Mouse (Mus musculus): ENCODE results near the gene Ttll8. TPM values are rescaled to one million over a fixed set of nuclear protein-coding genes. Genes with fewer than 3 reads are reported as not detected.

Gene Ttll8
- polyA plus RNA-seq, 1 experiment: not detected

GRCm38 (mm10) chr15:88849621-88850020 lies 104.6 kb downstream of the Ttll8 start:
- TF ChIP-seq CTCF (IDR thresholded peaks at IDR 0.05; ENCODE audit: low read depth, low read length) (no peak), POLR2A (IDR thresholded peaks at IDR 0.05; ENCODE audit: insufficient read depth, low read length) (no peak), EP300 (IDR thresholded peaks at IDR 0.05; ENCODE audit: insufficient read depth, low read depth, low read length) (no peak)
- Histone ChIP-seq H3K27me3 (ENCODE audit: control insufficient read depth, insufficient read depth, low read length, poor library complexity, severe bottlenecking) (no peaks in the 10 kb centered on the region), H3K27ac (ENCODE audit: insufficient read depth, low read length) (no peak overlapping the region), H3K9me3 (replicated peaks; ENCODE audit: control insufficient read depth, insufficient read depth, low read length, poor library complexity, severe bottlenecking) (no peaks in the 10 kb centered on the region), H3K4me1 (ENCODE audit: control insufficient read depth, insufficient read depth, low read length) (peaks cover 8% of the 10 kb centered on the region), H3K36me3 (ENCODE audit: control insufficient read depth, insufficient read depth, low read length, poor library complexity, severe bottlenecking) (no peaks in the 10 kb centered on the region), H3K9ac (ENCODE audit: low read depth, poor library complexity, severe bottlenecking) (no peak overlapping the region), H3K4me3 (ENCODE audit: low read depth, low read length) (no peak overlapping the region)

GRCm38 (mm10) chr15:88848661-88849060 lies 105.6 kb downstream of the Ttll8 start:
- TF ChIP-seq POLR2A (IDR thresholded peaks at IDR 0.05; ENCODE audit: insufficient read depth, low read length): no peak
- no peak overlapping the region for H3K27ac ChIP-seq (ENCODE audit: insufficient read depth, low read length)
- peaks cover 4% of the 10 kb centered on the region for H3K4me1 ChIP-seq (ENCODE audit: control insufficient read depth, insufficient read depth, low read length)
- no peaks in the 10 kb centered on the region for H3K36me3 ChIP-seq (ENCODE audit: control insufficient read depth, insufficient read depth, low read length, poor library complexity, severe bottlenecking)
- H3K9ac ChIP-seq (ENCODE audit: low read depth, poor library complexity, severe bottlenecking): no peak overlapping the region
- H3K27me3 ChIP-seq (ENCODE audit: control insufficient read depth, insufficient read depth, low read length, poor library complexity, severe bottlenecking): no peaks in the 10 kb centered on the region
- no peak overlapping the region for H3K4me3 ChIP-seq (ENCODE audit: low read depth, low read length)
- H3K9me3 ChIP-seq (replicated peaks; ENCODE audit: control insufficient read depth, insufficient read depth, low read length, poor library complexity, severe bottlenecking): no peaks in the 10 kb centered on the region

GRCm38 (mm10) chr15:88844966-88845365 lies 109.3 kb downstream of the Ttll8 start:
- Histone ChIP-seq H3K36me3 (ENCODE audit: control insufficient read depth, insufficient read depth, low read length, poor library complexity, severe bottlenecking) (no peaks in the 10 kb centered on the region), H3K27me3 (ENCODE audit: control insufficient read depth, insufficient read depth, low read length, poor library complexity, severe bottlenecking) (no peaks in the 10 kb centered on the region), H3K9ac (ENCODE audit: low read depth, poor library complexity, severe bottlenecking) (no peak overlapping the region), H3K4me1 (ENCODE audit: control insufficient read depth, insufficient read depth, low read length) (no peaks in the 10 kb centered on the region), H3K9me3 (replicated peaks; ENCODE audit: control insufficient read depth, insufficient read depth, low read length, poor library complexity, severe bottlenecking) (no peaks in the 10 kb centered on the region), H3K27ac (ENCODE audit: insufficient read depth, low read length) (no peak overlapping the region), H3K4me3 (ENCODE audit: low read depth, low read length) (no peak overlapping the region)
- TF ChIP-seq POLR2A (IDR thresholded peaks at IDR 0.05; ENCODE audit: insufficient read depth, low read length) (no peak), EP300 (IDR thresholded peaks at IDR 0.05; ENCODE audit: insufficient read depth, low read depth, low read length) (no peak)

DNA sequence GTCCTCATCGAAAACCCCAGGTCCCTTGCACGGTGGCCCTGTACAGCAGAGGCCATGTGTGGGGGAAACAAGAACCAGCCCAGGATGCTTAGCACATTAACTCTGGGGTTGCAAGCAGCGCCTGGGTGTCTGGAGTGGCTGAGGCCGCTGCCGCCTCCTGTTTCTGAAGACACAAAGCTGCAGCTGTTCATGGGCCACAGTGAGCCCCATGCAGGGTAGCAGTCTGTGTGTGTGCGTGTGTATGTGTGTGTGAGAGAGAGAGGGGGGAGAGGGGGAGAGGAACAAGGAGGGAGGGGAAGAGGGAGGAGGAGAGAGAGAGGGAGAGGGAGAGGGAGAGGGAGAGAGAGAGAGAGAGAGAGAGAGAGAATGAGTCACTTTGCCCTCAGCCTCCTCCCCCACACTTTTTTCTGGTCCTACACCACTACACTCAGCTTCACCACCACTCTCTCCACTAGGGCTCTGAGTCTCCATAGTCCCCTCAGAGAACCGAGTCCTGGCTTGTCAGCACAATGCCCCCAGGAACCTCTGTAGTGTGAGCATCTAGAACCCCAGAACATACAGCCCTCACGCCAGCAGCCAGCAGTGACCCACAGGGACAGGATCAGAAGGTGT lies 110.6 kb downstream of the Ttll8 start:
- TF ChIP-seq EP300 (IDR thresholded peaks at IDR 0.05; ENCODE audit: insufficient read depth, low read depth, low read length) (no peak), CTCF (IDR thresholded peaks at IDR 0.05; ENCODE audit: low read depth, low read length) (no peak), POLR2A (IDR thresholded peaks at IDR 0.05; ENCODE audit: insufficient read depth, low read length) (no peak)
- H3K27me3 ChIP-seq (ENCODE audit: control insufficient read depth, insufficient read depth, low read length, poor library complexity, severe bottlenecking): no peaks in the 10 kb centered on the region
- no peaks in the 10 kb centered on the region for H3K9me3 ChIP-seq (replicated peaks; ENCODE audit: control insufficient read depth, insufficient read depth, low read length, poor library complexity, severe bottlenecking)
- peaks cover 5% of the 10 kb centered on the region for H3K4me1 ChIP-seq (ENCODE audit: control insufficient read depth, insufficient read depth, low read length)
- no peak overlapping the region for H3K9ac ChIP-seq (ENCODE audit: low read depth, poor library complexity, severe bottlenecking)
- no peak overlapping the region for H3K27ac ChIP-seq (ENCODE audit: insufficient read depth, low read length)
- no peaks in the 10 kb centered on the region for H3K36me3 ChIP-seq (ENCODE audit: control insufficient read depth, insufficient read depth, low read length, poor library complexity, severe bottlenecking)
- H3K4me3 ChIP-seq (ENCODE audit: low read depth, low read length): no peak overlapping the region

- no peak overlapping the region for H3K27ac ChIP-seq (ENCODE audit: insufficient read depth, low read length)
- H3K27me3 ChIP-seq (ENCODE audit: control insufficient read depth, insufficient read depth, low read length, poor library complexity, severe bottlenecking): no peaks in the 10 kb centered on the region
- no peak for TF ChIP-seq EP300 (IDR thresholded peaks at IDR 0.05; ENCODE audit: insufficient read depth, low read depth, low read length)
- no peak for TF ChIP-seq CTCF (IDR thresholded peaks at IDR 0.05; ENCODE audit: low read depth, low read length)
- no peak for TF ChIP-seq POLR2A (IDR thresholded peaks at IDR 0.05; ENCODE audit: insufficient read depth, low read length)
- H3K4me3 ChIP-seq (ENCODE audit: low read depth, low read length): no peak overlapping the region
- no peaks in the 10 kb centered on the region for H3K36me3 ChIP-seq (ENCODE audit: control insufficient read depth, insufficient read depth, low read length, poor library complexity, severe bottlenecking)
- H3K9ac ChIP-seq (ENCODE audit: low read depth, poor library complexity, severe bottlenecking): no peak overlapping the region
- peaks cover 5% of the 10 kb centered on the region for H3K4me1 ChIP-seq (ENCODE audit: control insufficient read depth, insufficient read depth, low read length)
- H3K9me3 ChIP-seq (replicated peaks; ENCODE audit: control insufficient read depth, insufficient read depth, low read length, poor library complexity, severe bottlenecking): no peaks in the 10 kb centered on the region
Observed at GRCm38 (mm10) chr15:88842300-88842673, 111.9 kb downstream of the Ttll8 start.

DNA sequence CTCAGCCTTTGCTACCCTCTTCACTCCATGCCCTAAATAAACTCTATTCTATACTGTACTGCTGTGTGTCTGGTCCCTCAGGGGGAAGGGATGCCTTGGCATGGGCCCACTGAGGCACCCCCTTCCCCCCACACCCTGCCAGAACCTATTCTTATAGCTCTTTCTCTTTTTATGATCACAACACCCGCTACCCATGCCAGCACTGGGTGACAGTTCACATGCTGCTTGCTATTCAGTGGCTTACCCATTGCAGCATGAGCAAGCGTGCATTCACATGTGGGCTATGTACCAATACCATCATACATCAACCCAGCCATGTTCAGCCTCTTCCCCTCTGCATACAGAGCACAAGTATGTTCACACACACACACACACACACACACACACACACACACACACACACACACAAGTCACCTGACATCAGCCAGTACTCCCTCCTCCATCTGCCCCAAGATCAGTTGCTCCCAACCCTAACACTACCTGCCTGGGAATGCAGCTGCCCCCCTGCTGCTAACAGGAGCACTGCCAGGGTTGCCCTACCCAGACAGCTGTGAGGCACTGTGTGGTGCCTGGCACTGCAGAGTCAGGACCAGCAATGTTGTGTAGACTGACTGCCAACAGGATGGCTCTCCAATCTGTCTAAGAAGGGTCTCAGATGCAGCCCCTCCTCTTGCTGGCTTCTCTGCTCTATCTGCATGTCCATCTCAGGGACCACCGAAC lies 112.5 kb downstream of the Ttll8 start:
- Histone ChIP-seq H3K9me3 (replicated peaks; ENCODE audit: control insufficient read depth, insufficient read depth, low read length, poor library complexity, severe bottlenecking) (no peaks in the 10 kb centered on the region), H3K36me3 (ENCODE audit: control insufficient read depth, insufficient read depth, low read length, poor library complexity, severe bottlenecking) (no peaks in the 10 kb centered on the region), H3K27ac (ENCODE audit: insufficient read depth, low read length) (no peak overlapping the region), H3K4me3 (ENCODE audit: low read depth, low read length) (no peak overlapping the region), H3K9ac (ENCODE audit: low read depth, poor library complexity, severe bottlenecking) (no peak overlapping the region), H3K4me1 (ENCODE audit: control insufficient read depth, insufficient read depth, low read length) (peaks cover 5% of the 10 kb centered on the region), H3K27me3 (ENCODE audit: control insufficient read depth, insufficient read depth, low read length, poor library complexity, severe bottlenecking) (no peaks in the 10 kb centered on the region)
- no peak for TF ChIP-seq EP300 (IDR thresholded peaks at IDR 0.05; ENCODE audit: insufficient read depth, low read depth, low read length)
- TF ChIP-seq CTCF (IDR thresholded peaks at IDR 0.05; ENCODE audit: low read depth, low read length): no peak
- no peak for TF ChIP-seq POLR2A (IDR thresholded peaks at IDR 0.05; ENCODE audit: insufficient read depth, low read length)
